Mouse (Mus musculus): Measurements from ENCODE around the gene 4930404N11Rik. TPM values are rescaled to one million over a fixed set of nuclear protein-coding genes. Genes with fewer than 3 reads are reported as not detected.

Gene 4930404N11Rik
- polyA plus RNA-seq, 1 experiment from 2014 or later = 1.2 TPM

Small RNA genes lying within 50 kb of the gene (microRNA-seq; reads per million reads assigned to microRNA genes)
- not detected for gene Mir6913

Other genes starting within 250 kb of the 4930404N11Rik start
- 27.0 and 27.9 TPM in 2 replicates for gene Zbtb7a, start 230.6 kb downstream of the 4930404N11Rik start, polyA plus RNA-seq (2015; fragmentation: Nextera tagmentation; extraction: Ambion mirVana)
- gene Pias4, start 197.9 kb downstream of the 4930404N11Rik start, polyA plus RNA-seq (2015; fragmentation: Nextera tagmentation; extraction: Ambion mirVana) = 58.1 and 60.9 TPM in 2 replicates
- 622 and 633 TPM in 2 replicates for gene Eef2, start 189.2 kb downstream of the 4930404N11Rik start, polyA plus RNA-seq (2015; fragmentation: Nextera tagmentation; extraction: Ambion mirVana)
- 57.1 and 60.1 TPM in 2 replicates for gene Dapk3, start 182.8 kb downstream of the 4930404N11Rik start, polyA plus RNA-seq (2015; fragmentation: Nextera tagmentation; extraction: Ambion mirVana)
- gene 4930442H23Rik, start 182.0 kb downstream of the 4930404N11Rik start, polyA plus RNA-seq (2015; fragmentation: Nextera tagmentation; extraction: Ambion mirVana) = not detected in 2 replicates
- gene Nmrk2, start 163.8 kb downstream of the 4930404N11Rik start, polyA plus RNA-seq (2015; fragmentation: Nextera tagmentation; extraction: Ambion mirVana) = not detected in 2 replicates
- gene Atcay, start 135.0 kb downstream of the 4930404N11Rik start, polyA plus RNA-seq (2015; fragmentation: Nextera tagmentation; extraction: Ambion mirVana) = 1.3 and 1.8 TPM in 2 replicates
- 11.8 and 12.0 TPM in 2 replicates for gene Zfr2, start 132.7 kb downstream of the 4930404N11Rik start, polyA plus RNA-seq (2015; fragmentation: Nextera tagmentation; extraction: Ambion mirVana)
- 7.0 and 7.4 TPM in 2 replicates for gene Matk, start 112.9 kb downstream of the 4930404N11Rik start, polyA plus RNA-seq (2015; fragmentation: Nextera tagmentation; extraction: Ambion mirVana)
- gene Mrpl54, start 98.9 kb downstream of the 4930404N11Rik start, polyA plus RNA-seq (2015; fragmentation: Nextera tagmentation; extraction: Ambion mirVana) = 197 and 202 TPM in 2 replicates
- 61.9 and 67.9 TPM in 2 replicates for gene Apba3, start 98.9 kb downstream of the 4930404N11Rik start, polyA plus RNA-seq (2015; fragmentation: Nextera tagmentation; extraction: Ambion mirVana)
- 5.0 and 7.2 TPM in 2 replicates for gene Tjp3, start 74.2 kb downstream of the 4930404N11Rik start, polyA plus RNA-seq (2015; fragmentation: Nextera tagmentation; extraction: Ambion mirVana)
- 56.0 and 57.6 TPM in 2 replicates for gene Pip5k1c, start 72.9 kb downstream of the 4930404N11Rik start, polyA plus RNA-seq (2015; fragmentation: Nextera tagmentation; extraction: Ambion mirVana)
- 43.2 and 46.9 TPM in 2 replicates for gene Cactin, start 44.7 kb downstream of the 4930404N11Rik start, polyA plus RNA-seq (2015; fragmentation: Nextera tagmentation; extraction: Ambion mirVana)
- gene Tbxa2r, start 37.1 kb downstream of the 4930404N11Rik start, polyA plus RNA-seq (2015; fragmentation: Nextera tagmentation; extraction: Ambion mirVana) = 7.1 and 7.3 TPM in 2 replicates
- gene Gipc3, start 22.6 kb downstream of the 4930404N11Rik start, polyA plus RNA-seq (2015; fragmentation: Nextera tagmentation; extraction: Ambion mirVana) = 0.13 TPM in 1 of 2 replicates, not detected in the other
- 109 and 113 TPM in 2 replicates for gene Hmg20b, start 15.3 kb downstream of the 4930404N11Rik start, polyA plus RNA-seq (2015; fragmentation: Nextera tagmentation; extraction: Ambion mirVana)
- gene Mfsd12, start 8.3 kb downstream of the 4930404N11Rik start, polyA plus RNA-seq (2015; fragmentation: Nextera tagmentation; extraction: Ambion mirVana) = 10.7 and 11.0 TPM in 2 replicates
- 102 and 119 TPM in 2 replicates for gene Fzr1, start 12.7 kb upstream of the 4930404N11Rik start, polyA plus RNA-seq (2015; fragmentation: Nextera tagmentation; extraction: Ambion mirVana)
- 67.8 and 71.8 TPM in 2 replicates for gene Dohh, start 18.6 kb upstream of the 4930404N11Rik start, polyA plus RNA-seq (2015; fragmentation: Nextera tagmentation; extraction: Ambion mirVana)
- 4.1 and 5.0 TPM in 2 replicates for gene Gm48551, start 18.6 kb upstream of the 4930404N11Rik start, polyA plus RNA-seq (2015; fragmentation: Nextera tagmentation; extraction: Ambion mirVana)
- gene Gm48552, start 23.2 kb upstream of the 4930404N11Rik start, polyA plus RNA-seq (2015; fragmentation: Nextera tagmentation; extraction: Ambion mirVana) = 1.2 and 1.5 TPM in 2 replicates
- 3.1 and 7.1 TPM in 2 replicates for gene Smim24, start 27.2 kb upstream of the 4930404N11Rik start, polyA plus RNA-seq (2015; fragmentation: Nextera tagmentation; extraction: Ambion mirVana)
- gene Nfic, start 89.8 kb upstream of the 4930404N11Rik start, polyA plus RNA-seq (2015; fragmentation: Nextera tagmentation; extraction: Ambion mirVana) = 87.0 and 96.1 TPM in 2 replicates
- gene Celf5, start 116.9 kb upstream of the 4930404N11Rik start, polyA plus RNA-seq (2015; fragmentation: Nextera tagmentation; extraction: Ambion mirVana) = 2.1 and 2.5 TPM in 2 replicates
- gene Ncln, start 130.6 kb upstream of the 4930404N11Rik start, polyA plus RNA-seq (2015; fragmentation: Nextera tagmentation; extraction: Ambion mirVana) = 82.3 and 87.9 TPM in 2 replicates
- 0.25 and 0.31 TPM in 2 replicates for gene S1pr4, start 134.3 kb upstream of the 4930404N11Rik start, polyA plus RNA-seq (2015; fragmentation: Nextera tagmentation; extraction: Ambion mirVana)
- 2.0 and 2.1 TPM in 2 replicates for gene Gna15, start 158.4 kb upstream of the 4930404N11Rik start, polyA plus RNA-seq (2015; fragmentation: Nextera tagmentation; extraction: Ambion mirVana)
- 84.2 and 90.1 TPM in 2 replicates for gene Gna11, start 179.4 kb upstream of the 4930404N11Rik start, polyA plus RNA-seq (2015; fragmentation: Nextera tagmentation; extraction: Ambion mirVana)
- gene Aes, start 193.7 kb upstream of the 4930404N11Rik start, polyA plus RNA-seq (2015; fragmentation: Nextera tagmentation; extraction: Ambion mirVana) = 464 and 465 TPM in 2 replicates
- gene Tle2, start 208.7 kb upstream of the 4930404N11Rik start, polyA plus RNA-seq (2015; fragmentation: Nextera tagmentation; extraction: Ambion mirVana) = 63.4 and 71.4 TPM in 2 replicates
- 12.8 and 17.2 TPM in 2 replicates for gene Tle6, start 235.3 kb upstream of the 4930404N11Rik start, polyA plus RNA-seq (2015; fragmentation: Nextera tagmentation; extraction: Ambion mirVana)
- 1.3 and 2.0 TPM in 2 replicates for gene BC025920, start 240.5 kb upstream of the 4930404N11Rik start, polyA plus RNA-seq (2015; fragmentation: Nextera tagmentation; extraction: Ambion mirVana)

Data from embryonic facial prominence, embryonic 13.5 days (tissue).